Mouse (Mus musculus) natural killer cell, adult 2 months (primary cell): ENCODE measurements around the gene Ccl3.

Experiments used
- DNase-seq, 2 experiments: peaks; one replicate each; pipeline ENCODE4 v3.0.0; 2022; ENCODE audit warnings: low spot score in 2 of 2

Gene Ccl3

DNA sequence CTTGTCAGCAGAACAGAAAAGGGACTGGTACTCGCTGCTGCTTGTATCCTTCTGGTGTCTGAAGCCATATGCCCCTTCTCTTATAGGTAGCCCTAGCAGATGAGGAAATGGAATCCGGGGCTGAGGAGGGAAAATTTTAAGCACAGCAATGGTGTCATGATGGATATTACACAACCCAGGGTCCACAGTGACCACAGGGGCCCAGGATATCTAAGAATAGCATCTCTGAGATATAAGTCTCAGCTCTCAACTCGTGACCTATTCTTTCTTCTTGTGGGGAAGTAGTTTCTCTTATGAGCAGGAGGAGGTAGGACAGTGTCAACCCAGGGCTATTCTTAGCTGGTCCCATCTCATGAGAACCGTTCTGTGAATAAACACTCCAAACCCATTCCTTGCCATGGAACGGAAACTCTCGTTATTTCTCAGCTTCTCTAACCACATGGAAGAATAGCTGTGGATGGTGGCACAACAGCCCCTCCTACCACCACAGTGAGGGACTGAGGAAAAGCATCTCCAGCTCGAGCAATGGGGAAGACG lies at the start of gene Ccl3:
Ccl3 (minus strand) TSS at position 51 of the 537 bp plus-strand sequence.
- DNase-seq = peak; percentile 65 to 81

DNA sequence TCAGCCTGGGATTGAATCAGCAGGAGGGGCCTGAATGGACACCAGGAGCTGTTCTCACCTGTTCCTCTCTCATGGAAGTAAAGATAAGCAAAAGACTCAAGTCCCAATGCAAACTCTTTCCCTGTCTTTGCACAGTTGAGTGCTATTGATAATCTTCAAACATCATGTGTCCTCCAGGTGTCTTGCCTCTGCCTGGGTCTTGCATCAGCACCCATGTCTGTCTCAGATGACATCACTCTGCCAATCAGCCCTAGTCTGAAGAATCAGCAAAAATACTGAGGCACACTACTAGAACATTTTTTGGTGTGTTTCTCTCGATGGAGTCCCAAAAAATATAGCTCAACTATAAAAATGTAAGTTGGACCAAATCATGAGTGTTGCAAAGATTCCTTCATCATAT lies 42.9 kb upstream of the Ccl3 start:
- DNase-seq = no peak

DNA sequence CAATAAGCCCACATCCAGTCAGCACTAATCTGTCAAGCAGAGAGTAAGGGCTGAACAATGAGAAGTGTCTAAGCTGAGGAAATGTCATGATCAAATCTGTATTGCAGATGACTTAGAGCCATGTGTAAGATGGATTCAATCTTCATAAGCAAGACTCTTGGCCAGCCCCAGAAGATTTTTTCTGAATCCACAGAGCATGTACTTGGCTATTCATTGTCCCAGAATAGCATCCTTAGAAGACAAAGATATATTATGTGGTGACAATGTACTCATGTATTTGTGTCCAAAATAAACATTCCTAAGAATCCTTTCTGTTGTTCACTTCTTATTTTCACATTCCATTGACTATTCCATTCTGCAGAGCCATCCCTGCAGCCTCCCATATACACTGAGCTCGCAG lies 40.8 kb upstream of the Ccl3 start:
- DNase-seq = no peak

DNA sequence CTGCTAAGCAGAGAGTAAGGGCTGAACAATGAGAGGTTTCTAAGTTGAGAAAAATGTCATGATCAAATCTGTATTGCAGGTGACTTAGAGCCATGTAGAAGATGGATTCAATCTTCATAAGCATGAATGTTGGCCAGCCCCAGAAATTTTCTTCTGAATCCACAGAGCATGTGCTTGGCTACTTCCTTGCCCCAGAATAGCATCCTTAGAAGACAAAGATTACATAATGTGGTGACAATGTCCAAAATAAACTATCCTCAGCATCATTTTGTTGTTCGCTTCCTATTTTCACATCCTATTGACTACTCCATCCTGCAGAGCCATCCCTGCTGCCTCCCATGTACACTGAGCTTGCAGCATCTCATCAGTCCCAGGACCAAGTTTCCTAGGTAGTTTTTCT lies 26.5 kb upstream of the Ccl3 start:
- no peak for DNase-seq

DNA sequence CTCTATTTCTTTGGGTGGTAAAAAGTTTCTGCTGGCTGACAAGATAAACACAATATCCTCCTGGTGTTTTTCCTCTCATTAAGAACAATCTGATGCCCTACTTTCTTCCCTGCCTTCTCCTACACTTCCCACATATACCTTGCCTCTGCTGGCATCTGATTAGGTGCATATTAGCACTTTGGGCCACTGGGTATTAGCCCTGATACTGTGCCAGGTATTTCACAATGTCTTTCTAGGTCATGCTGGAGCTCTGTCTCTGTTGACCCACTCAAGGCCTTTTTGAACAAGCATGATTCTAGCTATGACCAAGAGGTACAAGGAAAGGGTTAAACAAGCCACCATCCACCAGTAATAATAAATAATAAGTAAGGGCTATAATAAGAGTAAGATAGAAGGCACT lies 22.6 kb upstream of the Ccl3 start:
- DNase-seq = no peak

DNA sequence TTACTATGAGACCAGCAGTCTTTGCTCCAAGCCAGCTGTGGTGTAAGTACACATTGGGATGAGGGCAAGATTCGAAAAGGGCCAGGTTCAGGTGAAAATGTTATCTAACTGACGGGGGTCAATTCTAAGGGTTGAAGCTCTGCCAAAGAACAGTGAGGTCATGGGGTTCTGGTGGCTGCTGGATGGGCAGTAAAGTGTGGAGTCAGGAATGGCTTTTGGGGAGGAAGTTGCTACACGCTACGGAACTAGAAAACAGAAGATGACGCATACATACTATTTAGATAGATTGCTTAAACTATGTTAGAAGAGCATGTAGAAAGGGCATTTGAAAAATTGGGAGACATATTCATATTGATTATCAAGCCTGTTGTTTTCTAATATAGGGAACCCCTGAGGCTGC lies 14.4 kb upstream of the Ccl3 start:
- DNase-seq = no peak

DNA sequence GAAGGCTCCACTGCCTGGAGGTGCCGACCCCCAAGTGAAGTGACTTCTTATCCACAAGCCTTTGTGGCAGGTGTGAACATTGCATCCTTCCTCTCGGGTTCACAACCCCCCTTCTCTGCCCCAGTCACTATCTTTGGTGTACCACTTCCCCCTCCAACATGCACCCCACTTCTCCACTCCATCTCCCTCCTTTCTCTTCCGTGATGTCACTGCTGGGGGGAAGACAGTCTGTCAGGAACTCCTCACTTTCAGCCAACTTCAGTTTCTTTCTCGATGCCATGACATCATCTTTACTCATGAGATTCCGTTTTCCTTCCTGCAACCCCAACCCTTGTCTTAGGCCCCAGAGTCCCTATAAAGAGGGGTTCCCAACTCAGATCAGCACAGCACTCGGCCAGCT lies 13.0 kb upstream of the Ccl3 start, which contains the start of gene Ccl4:
Ccl4 (plus strand) TSS at position 381 of the 400 bp plus-strand sequence.
- DNase-seq = peak; percentile 82 to 91

DNA sequence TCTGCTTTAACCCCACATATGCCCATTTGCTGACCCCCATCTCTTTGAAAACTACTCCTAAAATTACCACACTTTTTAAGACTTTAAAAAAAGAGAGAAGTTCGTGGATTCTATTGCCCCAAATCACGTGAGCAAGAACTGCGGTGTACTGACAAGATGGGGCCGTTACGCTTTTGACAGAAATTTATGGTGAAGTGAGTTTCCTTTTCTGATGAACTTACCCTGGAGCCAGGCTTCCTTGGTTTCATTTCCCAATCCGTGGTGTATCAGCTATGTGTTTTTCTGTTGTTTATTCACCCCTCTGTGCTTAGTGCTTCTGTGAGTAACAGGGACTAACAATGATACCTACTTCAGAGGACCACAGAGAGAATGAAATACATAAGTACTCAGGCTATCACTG lies 9.6 kb upstream of the Ccl3 start:
- no peak for DNase-seq

DNA sequence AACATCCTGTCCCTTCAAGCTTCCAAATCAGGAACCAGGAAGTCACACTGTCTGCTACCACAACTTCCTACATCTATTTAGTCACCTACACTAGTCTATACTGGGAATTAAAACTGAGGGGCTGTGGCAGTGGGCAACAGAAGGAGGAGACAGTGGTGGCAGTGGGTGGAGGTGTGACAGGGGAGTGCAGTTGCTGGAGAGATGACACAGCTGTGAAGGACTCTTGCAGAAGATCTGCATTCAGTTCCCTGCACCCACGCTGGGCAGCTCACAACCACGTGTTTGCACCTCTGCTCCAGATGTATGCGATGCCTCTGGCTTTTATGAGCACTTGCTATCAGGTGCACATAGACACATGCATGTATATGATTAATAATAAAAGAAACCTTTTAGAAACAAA lies 8.4 kb upstream of the Ccl3 start:
- DNase-seq = peak; percentile 53 to 71

DNA sequence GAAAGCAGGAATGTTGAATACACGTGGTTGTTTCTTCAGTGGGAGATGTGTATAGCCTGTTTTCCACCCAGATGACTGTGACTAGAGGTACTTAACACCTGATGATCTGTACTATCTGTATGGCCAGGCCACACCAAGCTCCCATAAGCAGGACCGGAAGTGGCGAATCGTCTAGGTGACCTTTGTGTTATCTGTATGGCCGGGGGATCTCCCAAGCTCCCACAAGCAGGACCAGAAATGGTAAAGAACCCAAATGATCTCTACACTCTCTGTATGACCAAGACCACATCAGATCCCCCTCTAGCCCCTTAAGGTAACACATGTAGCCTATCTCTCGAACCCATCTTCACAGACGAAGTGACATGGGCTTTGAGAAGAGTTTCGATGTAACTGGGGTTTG lies 5.5 kb upstream of the Ccl3 start:
- DNase-seq = peak; percentile 68 to 85

DNA sequence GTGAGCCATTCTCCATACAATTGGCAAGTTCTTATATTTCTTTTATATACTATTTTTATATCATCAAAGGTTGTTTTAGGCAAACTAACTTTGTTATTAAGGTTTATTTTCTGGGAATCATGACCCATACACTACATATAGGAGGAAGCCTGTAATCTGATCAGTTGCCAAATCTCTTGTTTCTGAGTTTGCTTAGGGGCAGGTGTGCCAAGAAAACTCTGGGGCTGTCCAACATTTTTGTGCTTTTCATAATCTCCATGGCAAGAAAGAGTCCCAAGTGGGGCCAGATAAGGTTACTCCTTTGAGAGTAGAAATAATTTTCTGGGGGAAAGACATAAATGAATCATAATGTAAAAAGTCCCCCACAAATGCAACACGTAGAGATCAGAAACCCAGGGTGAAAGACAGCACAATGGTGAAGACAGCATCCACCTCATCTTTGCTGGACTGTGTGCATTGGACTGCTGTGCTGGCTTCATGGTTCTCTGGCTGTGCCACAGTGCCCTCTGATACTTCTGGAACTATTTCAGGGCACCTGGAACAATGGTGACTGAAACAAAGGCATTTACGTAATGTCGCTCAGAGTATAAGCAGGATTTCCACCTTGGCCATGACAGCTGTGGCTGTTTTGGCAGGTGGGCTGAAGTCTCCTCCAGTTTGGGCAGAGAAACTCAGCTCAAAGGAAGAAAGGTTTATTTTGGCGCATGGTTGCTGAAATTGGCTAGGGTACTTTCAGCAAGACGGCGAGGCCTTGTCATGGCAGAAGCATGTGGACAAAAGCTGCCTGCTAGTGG lies 2.6 kb downstream of the Ccl3 start:
- no peak for DNase-seq

DNA sequence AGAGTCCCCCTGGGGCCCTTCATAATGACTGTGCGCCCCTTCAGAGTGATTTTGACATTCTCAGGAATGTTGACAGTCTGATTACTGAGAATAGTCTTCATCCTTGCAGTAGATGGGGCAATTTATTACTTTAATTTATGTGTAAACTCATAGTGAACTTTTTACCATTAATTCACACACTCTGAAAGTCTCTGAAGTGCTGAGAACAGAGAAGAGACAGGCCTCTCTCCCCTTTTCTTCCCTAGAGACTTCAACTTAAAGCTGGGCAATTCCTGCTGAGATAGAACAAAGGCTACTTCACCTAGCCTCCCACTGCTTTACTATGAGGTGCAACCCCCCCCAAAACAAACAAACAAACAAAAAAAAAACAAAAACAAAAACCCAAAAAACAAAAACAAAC lies 3.6 kb downstream of the Ccl3 start, which contains the start of gene Rpl9-ps1:
Rpl9-ps1 (minus strand) TSS at position 101 of the 400 bp plus-strand sequence.
- no peak for DNase-seq

DNA sequence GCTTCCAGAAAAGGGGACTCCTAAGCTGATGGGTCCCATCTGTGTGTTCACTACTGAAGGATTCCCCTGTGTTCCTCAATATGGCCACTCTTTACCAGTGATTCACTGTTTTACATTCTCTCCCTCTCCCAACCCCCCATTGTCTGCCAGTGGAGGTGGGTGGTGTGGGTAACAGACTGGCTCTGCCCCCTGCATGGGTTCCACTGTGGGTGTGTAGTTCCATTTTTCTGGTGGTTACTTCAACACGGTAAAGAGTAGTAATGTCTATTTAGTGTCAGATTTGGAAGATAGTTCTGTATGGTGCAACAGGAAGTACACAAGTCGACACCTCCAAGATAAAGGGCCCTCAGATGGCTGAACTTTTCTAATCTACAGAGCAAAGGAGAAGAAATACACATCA lies 7.9 kb downstream of the Ccl3 start:
- peak; percentile 59 to 60 for DNase-seq

DNA sequence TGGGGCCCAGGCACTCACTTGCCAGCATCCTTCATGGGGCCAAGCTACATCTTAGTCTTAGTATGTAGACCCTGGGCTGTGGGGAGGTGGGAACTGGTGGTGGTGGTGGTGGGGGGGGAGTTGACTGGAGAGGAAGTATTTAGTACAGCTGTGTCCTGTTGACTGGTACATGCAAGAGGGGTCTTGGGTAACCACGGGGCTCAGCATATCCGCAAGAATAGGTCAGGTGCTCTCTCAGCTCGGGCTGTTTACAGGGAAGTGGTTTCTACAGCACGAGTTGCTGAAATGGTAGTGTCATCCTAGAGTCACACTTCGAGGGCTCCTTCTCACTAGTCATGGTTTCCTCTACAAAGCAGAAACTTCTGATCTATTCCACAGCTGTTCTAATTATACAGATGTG lies 9.0 kb downstream of the Ccl3 start:
- peak; percentile 88 to 89 for DNase-seq

DNA sequence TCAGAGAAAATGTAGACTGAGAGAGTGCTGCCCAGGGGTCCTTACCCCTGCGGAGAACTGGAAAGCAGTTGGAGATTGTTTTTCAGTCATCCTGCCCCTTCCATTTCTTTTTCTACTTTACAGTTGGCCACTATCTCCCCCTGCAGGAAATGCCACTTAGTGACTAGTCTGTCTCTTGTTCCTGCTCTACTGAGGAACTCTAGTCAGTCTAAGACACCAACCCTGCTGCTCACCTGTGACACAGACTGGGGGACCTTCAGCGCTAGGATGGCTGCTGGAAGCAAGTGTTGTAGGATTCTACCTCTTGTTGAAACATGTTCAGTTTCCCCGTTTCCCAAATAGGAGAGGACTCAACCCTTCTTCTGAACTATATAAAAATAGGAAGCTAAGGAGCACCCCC lies 9.6 kb downstream of the Ccl3 start:
- peak; percentile 74 to 79 for DNase-seq

DNA sequence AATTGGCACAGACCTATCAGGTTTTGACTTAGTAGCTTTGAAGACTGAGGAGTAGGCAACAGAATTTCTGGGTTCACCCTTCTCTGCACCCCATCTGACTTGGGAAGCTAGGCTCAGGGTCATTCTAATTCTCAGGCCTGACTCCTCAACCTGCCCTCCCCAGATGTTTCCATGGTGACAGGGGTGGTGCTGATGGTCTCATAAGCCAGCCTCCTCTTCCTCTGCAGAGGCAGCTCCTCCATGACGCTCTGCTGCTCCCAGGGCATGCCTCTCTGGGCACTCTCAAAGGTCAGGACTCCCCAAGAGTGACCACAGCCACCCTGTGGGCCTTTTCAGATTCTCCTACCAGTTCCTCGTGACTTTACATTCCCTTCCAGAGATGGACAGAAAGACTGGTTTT lies 10.2 kb downstream of the Ccl3 start:
- DNase-seq = peak; percentile 49 to 62

DNA sequence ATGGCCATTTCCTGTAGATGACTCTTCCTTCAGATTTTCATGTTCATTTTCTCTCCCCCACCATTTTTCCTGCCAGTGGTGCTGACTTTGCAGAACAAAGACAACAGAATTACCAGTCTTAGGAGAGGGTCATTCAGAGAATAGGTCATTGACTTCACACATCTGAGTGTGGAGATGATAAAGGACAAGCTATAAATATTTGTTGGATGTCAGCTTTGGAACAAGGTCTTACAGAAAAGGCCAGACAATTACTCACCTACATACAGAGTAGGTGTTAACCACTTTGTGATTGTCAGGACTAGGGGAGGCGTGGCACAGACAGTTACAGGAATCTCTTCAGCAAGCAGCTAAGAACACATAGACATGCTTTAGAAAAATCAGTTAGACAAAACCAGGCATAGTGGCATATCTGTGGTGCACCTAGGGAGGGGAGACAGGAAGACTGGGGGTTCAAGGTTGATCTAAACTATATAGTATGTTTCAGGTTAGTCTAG lies 12.4 kb downstream of the Ccl3 start:
- peak; percentile 55 to 78 for DNase-seq

DNA sequence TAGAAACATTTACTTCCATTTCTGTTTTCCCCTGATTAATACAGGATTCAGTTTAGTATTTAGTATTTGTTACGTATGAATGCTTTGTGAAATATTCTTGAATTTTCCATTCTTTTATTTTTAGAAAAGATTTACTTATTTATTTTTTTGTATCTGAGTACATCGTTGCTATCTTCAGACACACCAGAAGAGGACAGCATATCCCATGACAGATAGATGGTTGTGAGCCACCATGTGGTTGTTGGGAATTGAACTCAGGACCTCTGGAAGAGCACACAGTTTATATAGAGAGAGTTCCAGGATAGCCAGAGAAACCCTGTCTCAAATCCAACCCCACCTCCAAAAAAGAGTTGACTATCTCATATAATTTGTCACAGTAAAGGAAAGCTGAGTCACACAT lies 14.3 kb downstream of the Ccl3 start:
- no peak for DNase-seq

DNA sequence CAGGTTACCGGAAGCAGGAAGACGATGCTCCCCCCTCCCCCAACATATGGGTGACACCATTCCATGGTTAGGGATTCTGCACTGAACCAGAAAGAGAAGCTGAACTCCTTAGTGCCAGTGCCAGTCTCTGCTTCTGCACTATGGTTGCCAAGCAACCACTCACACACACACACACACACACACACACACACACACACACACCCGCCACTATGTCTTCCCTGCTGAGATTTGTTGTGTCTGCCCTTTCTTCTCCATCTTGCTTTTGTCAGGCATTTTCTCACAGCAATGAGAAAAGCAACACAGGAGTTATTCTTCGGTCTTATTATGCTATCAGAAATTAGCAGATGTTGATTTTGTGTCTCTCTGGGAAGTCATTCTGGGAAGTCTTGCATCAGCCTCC lies 14.7 kb downstream of the Ccl3 start:
- no peak for DNase-seq

DNA sequence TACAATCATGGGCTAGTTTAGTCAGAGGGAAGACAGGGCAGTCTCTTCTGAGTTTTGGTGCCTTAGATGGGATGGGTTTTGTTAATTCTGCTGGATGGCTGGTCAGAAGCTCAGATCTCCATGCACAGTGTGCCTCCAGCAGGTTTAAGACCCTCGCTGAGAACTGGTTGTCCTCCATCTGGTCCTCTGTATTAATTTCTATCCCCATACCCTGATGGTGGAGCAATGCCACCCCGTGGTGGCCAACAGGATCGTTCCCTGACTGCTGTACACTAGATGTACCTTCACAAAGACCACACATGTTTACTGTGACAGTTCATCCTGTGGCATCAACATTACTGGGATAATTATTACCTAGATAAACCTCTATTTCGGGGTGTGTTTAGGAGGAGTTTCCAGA lies 16.4 kb downstream of the Ccl3 start:
- peak in 1 of 2 experiments; percentile 53 for DNase-seq

DNA sequence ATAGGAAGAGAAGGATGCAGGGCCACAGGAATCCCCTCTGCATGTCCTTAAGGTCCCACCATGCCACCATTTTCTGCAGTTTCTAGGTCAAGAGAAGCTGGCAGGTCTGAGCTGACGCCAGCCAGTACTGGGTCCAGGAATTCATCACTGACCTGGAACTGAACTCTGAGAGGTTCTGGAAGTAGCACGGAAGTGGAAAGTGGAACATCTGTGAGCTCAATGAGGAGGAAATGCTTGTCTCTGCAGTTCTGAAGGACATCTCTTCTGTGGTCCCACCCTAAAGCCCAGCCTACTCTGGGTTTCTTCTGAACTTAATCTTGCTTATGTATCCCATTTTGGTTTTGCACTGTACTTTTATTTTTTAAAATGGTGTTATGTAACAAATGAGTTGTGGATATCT lies 18.1 kb downstream of the Ccl3 start:
- DNase-seq = no peak

DNA sequence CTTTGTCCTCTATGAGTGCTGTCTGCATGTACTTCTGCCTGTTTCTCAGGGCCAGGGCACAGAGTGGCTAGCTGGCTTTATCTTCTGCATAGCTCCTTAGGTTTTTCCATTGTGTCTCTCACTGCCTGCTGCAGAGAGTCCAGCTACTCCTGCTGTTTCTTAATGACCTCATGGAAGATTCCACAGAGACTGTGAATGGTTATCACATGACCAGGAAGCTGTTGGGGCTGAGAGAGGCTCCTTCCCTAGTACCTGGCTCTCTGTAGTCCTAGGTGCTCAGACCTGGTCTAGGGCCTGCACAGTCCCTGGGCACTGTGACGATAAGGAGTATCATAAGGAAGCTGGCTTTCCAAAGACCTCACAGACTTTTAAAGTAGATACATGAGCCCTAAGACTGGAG lies 18.5 kb downstream of the Ccl3 start:
- DNase-seq = no peak

DNA sequence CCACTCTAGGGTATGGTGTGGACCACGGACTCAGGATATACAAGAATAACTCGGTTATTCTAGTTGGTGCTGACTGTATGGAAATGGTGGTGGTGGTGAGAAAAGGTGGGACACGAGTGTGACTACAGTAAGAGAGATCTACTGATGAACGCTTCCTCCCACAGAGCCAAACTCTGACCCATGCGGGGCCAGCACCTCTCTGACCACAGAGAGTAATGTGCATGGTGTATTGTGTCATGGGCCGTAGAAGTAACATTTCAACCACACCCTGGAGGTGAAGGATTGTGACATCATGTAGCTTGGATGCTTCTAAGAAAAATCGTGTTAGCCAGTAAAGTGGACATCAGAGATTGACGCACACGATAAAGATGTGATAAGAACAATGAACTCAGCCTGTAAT lies 20.3 kb downstream of the Ccl3 start:
- DNase-seq = peak; percentile 77 to 91
